Mouse (Mus musculus): ENCODE results near the gene Tnn. TPM values are rescaled to one million over a fixed set of nuclear protein-coding genes. Genes with fewer than 3 reads are reported as not detected.
A peak's percentile ranks its signal among the peaks of the same experiment; 100 is the strongest.

Gene Tnn
- polyA plus RNA-seq, 1 experiment from 2014 or later, result not detected

- Histone ChIP-seq H3K4me2 (ENCODE audit: low read depth, low read length) (peak within 1 kb of the TSS; percentile 85), H3K27me3 (ENCODE audit: insufficient read depth, low read length) (no peaks in the 10 kb centered on the region), H3K4me1 (ENCODE audit: insufficient read depth) (peaks cover 40% of the 10 kb centered on the region), H3K4me3 (ENCODE audit: low read depth, low read length) (peak within 1 kb of the TSS; percentile 78), H3K9me3 (ENCODE audit: low read length) (no peaks in the 10 kb centered on the region), H3K27ac (ENCODE audit: low read depth) (peak within 1 kb of the TSS; percentile 88), H3K36me3 (replicated peaks; ENCODE audit: insufficient read depth, low read length) (peaks cover 4% of the 10 kb centered on the region; the same call in 1 of the 2 replicates), H3K9ac (replicated peaks) (peak within 1 kb of the TSS; percentile 80)
- WGBS (ENCODE audit: insufficient replicate concordance), result under 1% methylated on average over 33 of the region's 33 CpGs
- ATAC-seq, result peak; percentile 83
- DNase-seq, result peak; percentile 85
- TF ChIP-seq EP300 (IDR thresholded peaks at IDR 0.05; ENCODE audit: low read depth), result 0 out of 2 replicates have a peak, but pooled peaks have one; percentile 5
- TF ChIP-seq CTCF (IDR thresholded peaks at IDR 0.05; ENCODE audit: low read depth), result peak; percentile 82
Observed at GRCm38 (mm10) chr1:160044237-160045021, 109.0 kb downstream of the Tnn start, which contains the start of gene 4930523C07Rik. Gene 4930523C07Rik, plus strand, starts transcription at chr1:160044382.

GRCm38 (mm10) chr1:160043271-160043975, 110.0 kb downstream of the Tnn start:
- Histone ChIP-seq H3K36me3 (replicated peaks; ENCODE audit: insufficient read depth, low read length) (peaks cover 2% of the 10 kb centered on the region; the same call in 1 of the 2 replicates), H3K4me2 (ENCODE audit: low read depth, low read length) (peak overlapping the region; percentile 85), H3K4me1 (ENCODE audit: insufficient read depth) (peaks cover 40% of the 10 kb centered on the region), H3K4me3 (ENCODE audit: low read depth, low read length) (peak overlapping the region; percentile 78), H3K27ac (ENCODE audit: low read depth) (peak overlapping the region; percentile 88), H3K9me3 (ENCODE audit: low read length) (no peaks in the 10 kb centered on the region), H3K27me3 (ENCODE audit: insufficient read depth, low read length) (no peaks in the 10 kb centered on the region), H3K9ac (replicated peaks) (peak overlapping the region; percentile 80)
- 73% methylated on average over 13 of the region's 13 CpGs for WGBS (ENCODE audit: insufficient replicate concordance)
- DNase-seq (no peak), ATAC-seq (no peak)
- TF ChIP-seq EP300 (IDR thresholded peaks at IDR 0.05; ENCODE audit: low read depth), result no peak
- TF ChIP-seq CTCF (IDR thresholded peaks at IDR 0.05; ENCODE audit: low read depth), result no peak

GRCm38 (mm10) chr1:160042351-160042750, 111.0 kb downstream of the Tnn start:
- H3K36me3 ChIP-seq (replicated peaks; ENCODE audit: insufficient read depth, low read length), result no peaks in the 10 kb centered on the region
- H3K4me1 ChIP-seq (ENCODE audit: insufficient read depth), result peaks cover 34% of the 10 kb centered on the region
- TF ChIP-seq EP300 (IDR thresholded peaks at IDR 0.05; ENCODE audit: low read depth), result no peak
- no peak for TF ChIP-seq CTCF (IDR thresholded peaks at IDR 0.05; ENCODE audit: low read depth)
- H3K4me3 ChIP-seq (ENCODE audit: low read depth, low read length), result no peak overlapping the region
- no peaks in the 10 kb centered on the region for H3K9me3 ChIP-seq (ENCODE audit: low read length)
- no peaks in the 10 kb centered on the region for H3K27me3 ChIP-seq (ENCODE audit: insufficient read depth, low read length)
- DNase-seq (no peak), ATAC-seq (no peak)
- no peak overlapping the region for H3K27ac ChIP-seq (ENCODE audit: low read depth)
- 84% methylated on average over 7 of the region's 7 CpGs for WGBS (ENCODE audit: insufficient replicate concordance)
- no peak overlapping the region for H3K9ac ChIP-seq (replicated peaks)
- no peak overlapping the region for H3K4me2 ChIP-seq (ENCODE audit: low read depth, low read length)

- DNase-seq (no peak), ATAC-seq (no peak)
- WGBS (ENCODE audit: insufficient replicate concordance), result 79% methylated on average over 7 of the region's 7 CpGs
- Histone ChIP-seq H3K27ac (ENCODE audit: low read depth) (0 out of 2 replicates have a peak overlapping the region, but pooled peaks have one; percentile 2), H3K4me3 (ENCODE audit: low read depth, low read length) (no peak overlapping the region), H3K4me2 (ENCODE audit: low read depth, low read length) (no peak overlapping the region), H3K36me3 (replicated peaks; ENCODE audit: insufficient read depth, low read length) (no peaks in the 10 kb centered on the region), H3K9me3 (ENCODE audit: low read length) (no peaks in the 10 kb centered on the region), H3K4me1 (ENCODE audit: insufficient read depth) (peaks cover 29% of the 10 kb centered on the region), H3K27me3 (ENCODE audit: insufficient read depth, low read length) (no peaks in the 10 kb centered on the region), H3K9ac (replicated peaks) (no peak overlapping the region)
- TF ChIP-seq EP300 (IDR thresholded peaks at IDR 0.05; ENCODE audit: low read depth) (no peak), CTCF (IDR thresholded peaks at IDR 0.05; ENCODE audit: low read depth) (no peak)
Observed at GRCm38 (mm10) chr1:160041264-160041775, 112.1 kb downstream of the Tnn start.

GRCm38 (mm10) chr1:160039951-160040645, 113.3 kb downstream of the Tnn start:
- WGBS (ENCODE audit: insufficient replicate concordance), result 60% methylated on average over 7 of the region's 7 CpGs
- Histone ChIP-seq H3K4me3 (ENCODE audit: low read depth, low read length) (no peak overlapping the region), H3K36me3 (replicated peaks; ENCODE audit: insufficient read depth, low read length) (no peaks in the 10 kb centered on the region), H3K4me1 (ENCODE audit: insufficient read depth) (peaks cover 22% of the 10 kb centered on the region), H3K4me2 (ENCODE audit: low read depth, low read length) (no peak overlapping the region), H3K9ac (replicated peaks) (no peak overlapping the region), H3K27me3 (ENCODE audit: insufficient read depth, low read length) (no peaks in the 10 kb centered on the region), H3K27ac (ENCODE audit: low read depth) (peak overlapping the region; percentile 31; the same call in 1 of the 2 replicates), H3K9me3 (ENCODE audit: low read length) (no peaks in the 10 kb centered on the region)
- ATAC-seq (no peak), DNase-seq (no peak)
- TF ChIP-seq EP300 (IDR thresholded peaks at IDR 0.05; ENCODE audit: low read depth), result no peak

All from liver, postnatal 0 days (tissue).